Mouse (Mus musculus) liver, adult (tissue): ENCODE results near the gene Hoxc8.

Experiments
- GATA4 ChIP-seq: IDR thresholded peaks from 2 replicates; pipeline ENCODE4 v1.6.1; 2014; ENCODE audit warnings: mild to moderate bottlenecking, low read length; ENCODE audit not compliant: insufficient replicate concordance

The Hoxc8 gene

DNA sequence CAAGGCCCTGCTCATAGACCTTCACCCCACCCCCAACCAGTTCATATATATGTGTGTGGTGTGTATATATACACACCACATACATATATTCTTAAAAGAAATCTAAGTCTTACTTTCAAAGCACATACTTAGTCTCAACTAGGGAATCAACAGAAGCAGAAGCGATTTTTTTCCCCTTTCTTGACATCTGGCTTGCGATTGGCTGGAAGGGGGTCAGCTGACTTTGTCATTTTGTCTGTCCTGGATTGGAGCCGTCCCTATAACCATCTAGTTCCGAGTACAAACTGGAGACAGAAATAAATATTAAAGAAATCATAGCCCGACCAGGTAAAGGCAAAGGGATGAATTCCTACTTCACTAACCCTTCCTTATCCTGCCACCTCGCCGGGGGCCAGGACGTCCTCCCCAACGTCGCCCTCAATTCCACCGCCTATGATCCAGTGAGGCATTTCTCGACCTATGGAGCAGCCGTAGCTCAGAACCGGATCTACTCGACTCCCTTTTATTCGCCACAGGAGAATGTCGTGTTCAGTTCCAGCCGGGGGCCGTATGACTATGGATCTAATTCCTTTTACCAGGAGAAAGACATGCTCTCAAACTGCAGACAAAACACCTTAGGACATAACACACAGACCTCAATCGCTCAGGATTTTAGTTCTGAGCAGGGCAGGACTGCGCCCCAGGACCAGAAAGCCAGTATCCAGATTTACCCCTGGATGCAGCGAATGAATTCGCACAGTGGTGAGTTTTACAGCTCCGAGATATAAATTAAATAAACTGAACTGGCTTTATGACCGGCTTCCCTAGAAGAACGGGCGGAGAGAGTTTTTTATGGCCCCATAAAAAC, 19.1 kb downstream of the Hoxc8 start:
- no peak for TF ChIP-seq GATA4

DNA sequence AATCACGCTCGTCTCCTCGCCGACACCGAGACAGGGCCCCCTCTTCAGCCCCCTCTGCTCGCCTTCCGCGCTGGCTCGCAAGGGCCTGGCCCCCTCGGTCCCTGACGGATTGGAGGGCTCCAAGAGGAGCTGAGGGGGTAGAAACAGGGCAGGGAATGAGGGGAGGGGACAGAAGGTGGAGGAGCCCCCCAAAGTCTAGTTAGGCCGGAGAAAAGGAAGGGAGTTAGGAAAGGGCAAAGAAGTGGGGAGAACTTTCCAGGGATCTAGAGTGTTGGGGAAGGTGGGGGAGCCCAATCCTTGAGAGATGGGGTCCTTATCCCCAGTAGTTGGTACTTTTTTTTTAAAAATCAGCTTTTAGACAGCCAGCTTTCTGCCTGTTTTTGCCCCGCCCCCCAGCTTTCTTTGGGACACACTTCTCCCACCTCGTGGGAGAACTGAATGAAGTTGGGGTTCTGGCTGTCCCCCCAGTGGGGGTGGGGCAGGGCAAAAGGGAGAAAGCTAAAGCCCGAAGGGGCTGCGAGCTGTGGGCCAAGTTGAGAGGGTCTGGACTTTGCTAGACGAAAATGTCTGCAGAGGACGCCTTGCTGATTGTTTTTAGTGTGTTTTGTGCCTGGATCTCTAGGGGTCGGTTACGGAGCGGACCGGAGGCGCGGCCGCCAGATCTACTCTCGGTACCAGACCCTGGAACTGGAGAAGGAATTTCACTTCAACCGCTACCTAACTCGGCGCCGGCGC, 19.9 kb downstream of the Hoxc8 start:
- no peak for TF ChIP-seq GATA4

DNA sequence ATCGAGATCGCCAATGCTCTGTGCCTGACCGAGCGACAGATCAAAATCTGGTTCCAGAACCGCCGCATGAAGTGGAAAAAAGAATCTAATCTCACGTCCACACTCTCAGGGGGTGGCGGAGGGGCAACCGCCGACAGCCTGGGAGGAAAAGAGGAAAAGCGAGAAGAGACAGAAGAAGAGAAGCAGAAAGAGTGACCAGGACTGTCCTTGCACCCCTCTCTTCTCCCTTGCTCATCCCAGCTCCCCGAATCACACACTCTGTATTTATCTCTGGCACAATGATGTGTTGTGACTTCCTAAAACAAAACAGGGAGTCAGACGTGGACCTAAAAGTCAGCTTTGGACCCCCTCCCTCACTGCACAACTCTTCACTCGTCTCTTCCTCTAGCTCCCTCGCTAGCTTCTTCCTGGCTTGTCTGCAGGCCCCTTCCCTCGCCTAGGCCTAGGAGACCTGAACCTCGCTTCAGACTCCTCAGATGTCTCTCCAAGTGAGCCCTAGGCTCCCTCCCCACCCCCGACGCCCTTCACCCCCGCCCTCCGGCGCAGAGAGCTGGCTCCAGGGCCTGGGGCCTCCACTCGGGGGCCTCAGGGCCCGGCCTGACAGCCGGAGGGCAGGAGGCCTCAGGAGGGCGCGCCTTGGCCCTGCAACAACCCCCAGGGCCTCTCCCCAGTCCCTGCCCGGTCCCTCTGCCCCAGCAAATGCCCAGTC, 20.6 kb downstream of the Hoxc8 start:
- no peak for TF ChIP-seq GATA4

DNA sequence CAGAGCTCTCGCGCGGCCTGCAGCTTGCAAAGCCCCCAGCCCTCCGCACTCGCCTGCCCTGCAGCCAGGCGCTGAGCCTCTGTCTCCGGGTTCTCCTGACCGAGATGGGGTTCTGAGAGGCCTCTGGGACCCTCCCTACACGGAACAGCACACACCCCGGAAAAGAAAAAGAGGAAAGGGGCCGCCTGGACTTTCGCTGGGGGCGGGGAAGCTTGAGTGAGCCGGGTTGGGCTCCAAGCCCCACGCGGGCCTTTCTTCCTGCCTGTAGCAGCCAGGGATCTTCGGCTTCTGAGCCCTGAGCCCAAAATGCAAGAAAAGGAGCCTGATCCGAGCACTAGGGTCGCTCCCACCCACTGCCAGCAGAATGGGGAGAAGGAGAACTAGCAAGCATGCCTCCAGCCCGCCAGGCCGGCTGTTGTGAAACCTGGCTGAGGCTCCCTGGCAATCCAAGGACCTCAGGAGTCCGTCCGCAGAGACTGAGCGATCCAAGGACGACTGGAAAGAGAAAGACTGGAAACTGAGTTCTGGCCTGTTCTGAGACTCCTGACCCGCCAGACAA, 21.6 kb downstream of the Hoxc8 start:
- TF ChIP-seq GATA4, result no peak

DNA sequence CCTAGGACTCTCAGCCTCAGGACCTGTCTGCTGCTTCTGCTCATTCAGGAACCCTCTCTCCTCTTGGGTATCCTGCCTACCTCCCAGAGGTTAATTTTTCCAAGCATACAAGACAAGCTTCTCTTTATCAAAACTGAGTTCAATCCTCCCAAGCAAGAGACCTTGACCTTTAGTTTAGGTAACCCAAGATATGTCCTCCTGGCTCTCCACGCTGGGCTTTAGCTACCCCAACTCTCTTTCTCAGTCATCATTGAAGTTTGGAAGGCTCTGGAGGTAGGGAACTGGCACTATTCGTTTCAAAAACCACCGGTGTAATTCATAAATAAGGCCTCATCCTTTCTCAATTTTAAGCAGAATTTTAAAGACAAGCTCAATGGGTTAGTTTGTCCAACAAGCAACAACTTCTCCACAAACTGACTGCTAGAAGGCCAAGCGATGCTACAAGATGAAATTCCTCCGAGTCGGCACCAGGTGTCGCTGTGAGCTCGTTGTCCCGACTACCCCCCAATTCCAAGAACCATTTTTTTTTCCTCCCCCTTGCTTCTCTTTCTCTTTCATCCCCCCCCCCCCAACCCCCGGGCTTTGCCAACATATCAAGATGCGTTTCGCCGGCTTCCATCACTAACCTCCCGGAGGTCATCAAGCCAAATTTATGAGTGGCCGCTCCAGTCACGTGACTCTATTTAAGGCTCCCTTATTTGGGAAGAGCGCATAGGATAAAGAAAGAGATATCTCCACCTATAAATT, 23.0 kb downstream of the Hoxc8 start:
- TF ChIP-seq GATA4, result no peak

DNA sequence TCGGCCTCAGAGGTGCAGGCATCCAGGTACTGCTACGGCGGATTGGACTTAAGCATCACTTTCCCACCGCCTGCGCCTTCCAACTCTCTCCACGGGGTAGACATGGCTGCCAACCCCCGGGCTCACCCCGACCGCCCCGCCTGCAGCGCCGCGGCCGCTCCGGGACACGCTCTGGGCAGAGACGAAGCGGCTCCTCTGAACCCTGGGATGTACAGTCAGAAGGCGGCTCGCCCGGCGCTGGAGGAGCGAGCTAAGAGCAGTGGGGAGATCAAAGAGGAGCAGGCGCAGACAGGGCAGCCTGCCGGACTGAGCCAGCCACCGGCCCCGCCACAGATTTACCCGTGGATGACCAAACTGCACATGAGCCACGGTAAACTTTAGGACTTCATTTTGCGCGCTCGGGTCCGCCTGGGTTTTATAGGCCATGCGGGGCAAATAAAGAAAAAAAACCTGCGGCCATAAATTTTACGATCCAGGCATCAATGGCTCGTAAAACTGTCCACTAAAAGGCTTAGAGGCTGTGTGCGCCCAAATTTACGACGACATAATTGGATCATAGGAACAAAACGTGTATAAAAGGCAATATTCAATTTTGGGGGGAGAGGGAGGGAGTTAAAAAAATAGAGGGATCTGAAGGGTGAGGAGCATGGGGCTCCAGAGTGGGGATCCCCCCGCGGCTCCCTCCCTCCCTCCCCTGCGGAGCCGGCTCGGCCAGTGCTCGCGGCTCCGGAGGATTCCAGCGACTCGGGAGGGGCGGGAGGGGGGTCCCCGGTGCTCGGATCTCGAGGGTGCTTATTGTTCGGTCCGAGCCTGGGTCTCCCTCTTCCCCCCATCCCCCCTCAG, 24.0 kb downstream of the Hoxc8 start:
- TF ChIP-seq GATA4, result no peak

DNA sequence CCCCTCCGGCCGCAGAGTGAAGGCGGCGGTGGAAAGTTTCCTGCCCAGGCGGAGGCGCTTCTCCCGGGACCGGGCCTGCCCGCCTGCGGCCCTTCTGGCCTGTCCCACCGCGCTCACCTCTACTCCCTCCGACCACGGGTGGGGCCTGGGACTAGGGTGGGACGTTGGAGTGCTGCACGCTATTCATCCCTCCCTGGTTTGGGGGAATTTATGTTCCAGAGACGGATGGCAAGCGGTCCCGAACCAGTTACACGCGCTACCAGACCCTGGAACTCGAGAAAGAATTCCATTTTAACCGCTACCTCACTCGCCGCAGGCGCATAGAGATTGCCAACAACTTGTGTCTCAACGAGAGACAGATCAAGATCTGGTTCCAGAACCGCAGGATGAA, 24.6 kb downstream of the Hoxc8 start:
- TF ChIP-seq GATA4, result no peak

DNA sequence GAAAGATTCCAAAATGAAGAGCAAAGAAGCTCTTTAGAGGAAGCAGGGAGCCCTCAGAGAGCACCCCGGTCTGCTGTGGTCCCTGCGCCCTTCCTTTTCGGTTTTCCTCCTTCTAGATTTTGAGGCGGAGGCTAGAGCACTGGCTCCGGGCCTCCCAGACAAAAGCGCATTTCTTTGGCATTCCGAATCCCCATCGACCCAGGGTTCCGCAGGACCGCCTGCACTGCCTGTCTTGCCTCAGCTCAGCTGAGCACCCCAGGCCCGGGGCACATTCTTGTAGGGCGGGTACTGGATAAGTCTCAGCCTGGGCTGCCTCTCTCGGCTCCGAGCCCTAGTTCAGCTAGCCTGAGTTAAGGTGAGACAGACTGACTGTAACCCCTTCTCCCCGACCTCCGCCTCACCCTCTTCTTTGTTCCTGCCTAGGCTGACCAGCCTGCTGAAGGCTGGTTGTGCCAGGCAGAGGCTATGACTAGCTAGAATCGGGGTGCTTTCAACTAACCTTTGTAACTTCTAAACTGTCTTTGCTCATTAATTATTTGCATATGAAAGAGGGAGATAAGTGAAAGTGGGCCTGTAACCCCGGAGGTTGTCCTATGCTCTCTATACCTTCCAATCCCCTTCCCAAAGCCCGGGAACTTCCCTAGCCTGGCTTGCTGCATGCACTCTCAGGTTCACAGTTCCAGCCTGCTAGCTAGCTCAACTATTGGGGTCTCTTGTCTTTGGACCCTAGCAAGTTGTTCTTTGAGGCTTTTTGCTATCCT, 25.2 kb downstream of the Hoxc8 start:
- no peak for TF ChIP-seq GATA4

DNA sequence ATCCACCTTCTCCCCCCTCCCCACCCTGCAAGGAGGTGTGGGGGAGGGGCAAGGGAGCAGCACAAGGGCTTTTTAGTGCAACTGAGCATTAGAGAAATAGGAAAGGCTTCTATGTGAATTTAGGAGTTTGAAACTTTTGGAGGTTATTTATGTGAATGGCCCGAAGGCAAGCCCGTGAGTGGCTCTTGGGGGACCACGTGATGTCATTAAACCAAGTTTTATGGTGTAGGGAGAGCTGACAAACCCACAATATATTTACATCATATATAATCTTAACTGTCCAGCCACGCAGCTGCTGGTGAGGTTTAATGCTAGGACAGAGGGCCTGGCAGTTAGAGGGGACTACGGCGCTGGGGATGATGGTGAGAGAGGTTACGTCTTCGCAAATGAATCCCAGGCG, 28.2 kb downstream of the Hoxc8 start, which contains the start of gene Hoxc4:
TSS of gene Hoxc4 (plus strand) at position 299 of the 400 bp plus-strand sequence.
- TF ChIP-seq GATA4, result no peak

DNA sequence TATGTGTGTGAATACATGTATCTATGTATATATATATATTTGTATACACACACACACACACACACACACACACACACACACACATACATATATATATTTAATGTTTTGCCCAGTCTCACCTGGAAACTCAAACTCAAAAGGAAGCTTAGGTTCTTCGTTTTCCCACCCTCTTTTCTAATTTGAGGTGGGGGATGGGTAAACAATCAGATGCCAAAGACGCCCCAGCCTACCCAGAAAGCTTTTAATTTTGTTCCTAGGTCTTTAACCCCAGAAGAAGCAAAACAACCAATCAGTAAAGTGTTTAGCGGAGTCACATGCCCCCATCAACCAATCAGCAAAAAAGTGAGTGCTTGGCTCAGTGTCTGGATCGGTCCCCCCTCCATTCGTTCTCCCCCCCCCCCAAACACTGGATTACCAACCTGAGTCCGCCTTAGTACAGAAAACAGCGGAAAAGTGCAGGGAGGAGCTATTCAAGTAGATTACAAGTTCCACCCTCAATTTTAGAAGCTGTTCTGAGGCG, 30.6 kb downstream of the Hoxc8 start:
- TF ChIP-seq GATA4, result no peak

DNA sequence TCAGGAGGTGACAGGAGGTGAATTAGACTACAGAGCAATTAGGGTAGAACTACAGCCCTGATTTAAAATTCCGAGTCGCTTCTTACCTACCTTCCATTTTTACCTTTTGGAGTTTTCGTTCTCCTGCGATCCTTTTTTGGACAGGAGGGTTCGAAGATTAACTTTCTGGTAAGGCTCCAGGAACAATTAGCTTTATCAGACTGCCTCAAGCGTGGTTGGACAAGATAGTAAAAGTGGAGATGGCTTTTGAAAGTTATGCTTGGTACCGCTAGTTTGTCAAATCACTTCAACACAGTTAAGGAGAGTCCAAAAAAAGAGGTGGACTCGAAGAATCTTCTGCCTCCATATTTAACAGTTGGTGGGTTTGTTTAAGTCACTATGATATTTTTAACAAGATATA, 31.1 kb downstream of the Hoxc8 start:
- TF ChIP-seq GATA4, result no peak

DNA sequence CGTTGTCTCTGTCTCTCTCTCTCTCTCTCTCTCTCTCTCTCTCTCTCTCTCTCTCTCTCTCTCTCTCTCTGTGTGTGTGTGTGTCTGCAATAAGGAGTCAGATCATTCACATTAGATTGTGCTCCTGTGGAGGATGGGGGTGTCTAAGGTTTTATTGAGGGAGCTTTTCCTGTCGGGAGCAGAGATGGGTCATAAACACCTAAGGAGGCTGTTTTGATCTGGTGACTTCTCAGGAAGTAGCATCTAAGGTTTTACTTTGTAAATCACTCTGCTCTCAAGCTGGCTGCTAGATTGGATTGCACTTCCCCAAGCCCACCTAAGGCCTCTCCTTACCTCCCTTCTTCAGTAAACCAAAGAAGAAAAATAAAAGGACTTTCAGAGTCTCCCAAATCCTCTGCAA, 33.7 kb downstream of the Hoxc8 start:
- TF ChIP-seq GATA4, result no peak
